Mouse (Mus musculus) thymus, postnatal 10 days (tissue): Measurements from ENCODE around the gene Ggn.
"Not testable (repeated sequence)": the region's sequence is repeated elsewhere in the genome, so short reads cannot be mapped to it uniquely, and the experiment has no call there.

Experiments used
- DNase-seq, 2 experiments: peaks; one replicate each; pipeline ENCODE4 v3.0.0; 2021; ENCODE audit warnings: low spot score in 2 of 2

Gene Ggn

GRCm38 (mm10) chr7:29212199-29212765, 42.3 kb downstream of the Ggn start:
- DNase-seq: no peak

GRCm38 (mm10) chr7:29212775-29213560, 43.0 kb downstream of the Ggn start:
- not testable (repeated sequence) for DNase-seq

GRCm38 (mm10) chr7:29213675-29214082, 43.7 kb downstream of the Ggn start, which contains the start of gene Catsperg1:
Gene Catsperg1 (minus strand): TSS chr7:29214035.
- DNase-seq: no peak

GRCm38 (mm10) chr7:29214236-29214635, 44.2 kb downstream of the Ggn start:
- no peak for DNase-seq

- no peak for DNase-seq
These were observed 44.8 kb downstream of the Ggn start for GRCm38 (mm10) chr7:29214846-29215245.
